Mouse (Mus musculus) stomach, postnatal 0 days (tissue): Measurements from ENCODE around the gene Ctdnep1. TPM values are rescaled to one million over a fixed set of nuclear protein-coding genes. Genes with fewer than 3 reads are reported as not detected.

Source experiments
- ATAC-seq: fragments of 200-750 bp; cut with Nextera tagmentation; 2 replicates; pipeline ENCODE4 v1.8.0; 2017; ENCODE audit not compliant: low FRiP score, low TSS enrichment
- DNase-seq: peaks from one replicate; pipeline ENCODE4 v3.0.0-alpha.2; 2016; ENCODE audit warnings: low spot score
- H3K27ac ChIP-seq: fragments of 300-500 bp; sonication (generic); replicated peaks from 2 replicates; pipeline ENCODE4 v1.5.1; 2014; ENCODE audit warnings: mild to moderate bottlenecking, control low read depth
- H3K27me3 ChIP-seq: fragments of 300-500 bp; sonication (generic); 2 replicates; pipeline ENCODE4 v1.6.1; 2014; ENCODE audit warnings: low read length; ENCODE audit not compliant: control insufficient read depth, insufficient read depth
- H3K36me3 ChIP-seq: fragments of 300-500 bp; sonication (generic); 2 replicates; pipeline ENCODE4 v1.6.1; 2014; ENCODE audit warnings: low read length, mixed read lengths; ENCODE audit not compliant: control insufficient read depth, insufficient read depth
- H3K4me1 ChIP-seq: fragments of 300-500 bp; sonication (generic); replicated peaks from 2 replicates; pipeline ENCODE4 v1.6.1; 2014; ENCODE audit warnings: antibody characterized with exemption; ENCODE audit not compliant: control insufficient read depth, insufficient read depth
- H3K4me2 ChIP-seq: fragments of 300-500 bp; sonication (generic); replicated peaks from 2 replicates; pipeline ENCODE4 v1.6.1; 2014; ENCODE audit warnings: low read depth, mild to moderate bottlenecking, control low read depth, moderate library complexity
- H3K4me3 ChIP-seq: fragments of 300-500 bp; sonication (generic); 2 replicates; pipeline ENCODE4 v1.5.1; 2014; ENCODE audit warnings: low read depth, low read length, control low read depth
- H3K9ac ChIP-seq: fragments of 300-500 bp; sonication (generic); 2 replicates; pipeline ENCODE4 v1.6.1; 2014; ENCODE audit warnings: mild to moderate bottlenecking, low read length, control low read depth, mixed read lengths
- H3K9me3 ChIP-seq: fragments of 300-500 bp; sonication (generic); 2 replicates; pipeline ENCODE4 v1.6.1; 2016; ENCODE audit warnings: low read length; ENCODE audit not compliant: control insufficient read depth
- CTCF ChIP-seq: IDR thresholded peaks from 2 replicates; pipeline ENCODE4 v1.5.1; 2016; ENCODE audit warnings: antibody characterized with exemption, low read depth, mild to moderate bottlenecking, moderate library complexity
- EP300 ChIP-seq: optimal IDR thresholded peaks from 2 replicates; pipeline ENCODE3; 2016; ENCODE audit warnings: antibody characterized with exemption
- WGBS: fragments of 180-500 bp; shearing (Covaris S2); extraction: QIAGEN DNeasy Blood & Tissue Kit; methylation state at CpG from one replicate; pipeline ENCODE4 v1.1.7; 2014; 5-methylcytosine and 5-hydroxymethylcytosine counted together
- polyA plus RNA-seq: library from polyadenylated mRNA; unstranded; fragments of >200 nt; fragmentation: Nextera tagmentation; extraction: Ambion mirVana; gene quantifications from 2 replicates; pipeline ENCODE4 v1.2.1, GENCODE M21; 2015

Ctdnep1 gene
- polyA plus RNA-seq: 13.1 and 14.9 TPM in 2 replicates

DNA sequence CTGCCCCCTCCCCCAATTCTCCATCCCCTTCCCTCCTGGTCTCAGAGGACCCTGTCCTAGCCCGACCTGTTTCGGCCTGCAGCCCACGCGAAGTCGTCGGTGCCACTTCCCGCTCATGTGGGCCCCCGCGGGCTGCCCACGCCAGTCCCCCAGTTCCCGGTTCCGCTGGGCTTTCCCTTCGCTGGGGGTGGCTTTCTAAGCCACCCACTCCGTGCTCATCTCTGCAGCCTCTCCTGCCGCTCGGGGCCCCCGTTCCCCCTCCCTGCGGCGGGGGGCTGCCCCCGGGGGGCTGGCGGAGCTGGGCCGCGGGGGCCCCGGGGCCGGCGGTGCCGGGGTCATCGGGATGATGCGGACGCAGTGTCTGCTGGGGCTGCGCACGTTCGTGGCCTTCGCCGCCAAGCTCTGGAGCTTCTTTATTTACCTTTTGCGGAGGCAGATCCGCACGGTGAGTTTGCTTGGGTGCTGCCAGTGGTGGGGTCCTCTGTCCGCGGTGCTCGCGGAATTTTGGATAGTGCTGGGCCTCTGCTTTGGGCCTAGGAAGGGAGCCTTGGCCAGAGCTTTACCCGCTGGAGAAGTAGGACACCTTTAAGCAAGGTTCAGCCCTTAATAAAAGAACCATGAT, at the start of gene Ctdnep1:
TSS of gene Ctdnep1 (plus strand) at position 16 of the 622 bp plus-strand sequence.
- TF ChIP-seq EP300 (no peak), CTCF (no peak)
- Histone ChIP-seq H3K4me1 (no peaks in the 10 kb centered on the region; the same call in 1 of the 2 replicates), H3K27me3 (no peaks in the 10 kb centered on the region), H3K9me3 (no peaks in the 10 kb centered on the region), H3K4me3 (peak within 1 kb of the TSS; percentile 97), H3K27ac (peak within 1 kb of the TSS; percentile 98), H3K36me3 (peaks cover 7% of the 10 kb centered on the region; the same call in 1 of the 2 replicates), H3K9ac (peak within 1 kb of the TSS; percentile 97), H3K4me2 (peak within 1 kb of the TSS; percentile 91)
- no peak for DNase-seq
- 0 out of 2 replicates have a peak, but pooled peaks have one; percentile 3 for ATAC-seq
- under 1% methylated on average over 32 of the region's 43 CpGs for WGBS

DNA sequence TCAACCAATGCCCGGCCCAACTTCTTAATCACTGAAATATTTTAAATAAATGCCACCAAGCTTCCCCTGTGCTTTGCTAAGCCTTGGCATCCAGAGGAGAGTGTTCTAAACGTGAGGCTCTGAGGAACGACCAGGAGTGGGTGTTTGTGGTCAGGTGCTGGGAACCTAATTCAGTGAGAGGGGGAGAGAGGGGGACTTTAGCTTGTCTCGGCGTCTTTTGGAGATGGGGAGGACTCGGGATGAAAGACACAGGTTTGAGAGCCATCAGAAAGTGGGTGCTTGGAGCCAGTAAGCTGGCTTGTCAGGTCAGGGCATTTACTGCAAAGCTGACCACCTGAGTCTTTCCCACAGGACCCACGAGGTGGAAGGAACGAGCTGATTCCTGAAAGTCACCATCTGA, 49.2 kb upstream of the Ctdnep1 start:
- 69% methylated on average over 8 of the region's 8 CpGs for WGBS
- ATAC-seq: no peak
- no peaks in the 10 kb centered on the region for H3K9me3 ChIP-seq
- H3K4me2 ChIP-seq: no peak overlapping the region
- no peaks in the 10 kb centered on the region for H3K36me3 ChIP-seq
- no peak overlapping the region for H3K9ac ChIP-seq
- H3K4me1 ChIP-seq: peaks cover 4% of the 10 kb centered on the region
- H3K27me3 ChIP-seq: no peaks in the 10 kb centered on the region
- no peak overlapping the region for H3K27ac ChIP-seq
- H3K4me3 ChIP-seq: no peak overlapping the region
- no peak for DNase-seq
- TF ChIP-seq CTCF: no peak
- no peak for TF ChIP-seq EP300

DNA sequence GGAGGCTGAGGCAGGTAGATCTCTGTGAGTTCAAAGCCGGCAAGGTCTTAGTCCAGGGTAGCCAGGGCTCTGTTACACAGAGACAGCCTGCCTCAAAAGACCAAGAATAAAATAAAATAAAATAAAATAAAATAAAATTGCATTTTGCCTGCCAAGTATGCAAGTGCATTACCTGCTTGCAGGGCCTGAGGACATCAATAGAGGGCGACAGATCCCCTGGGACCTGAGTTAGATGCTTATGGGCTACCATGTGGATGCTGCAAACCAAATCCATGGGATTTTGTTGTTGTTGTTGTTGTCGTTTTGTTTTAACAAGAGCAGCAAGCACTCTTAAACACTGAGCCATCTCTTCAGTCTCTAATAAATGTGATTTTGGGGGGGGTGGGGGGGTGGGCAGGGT, 48.7 kb upstream of the Ctdnep1 start:
- 41% methylated on average over 3 of the region's 3 CpGs for WGBS
- H3K4me3 ChIP-seq: no peak overlapping the region
- no peak overlapping the region for H3K27ac ChIP-seq

DNA sequence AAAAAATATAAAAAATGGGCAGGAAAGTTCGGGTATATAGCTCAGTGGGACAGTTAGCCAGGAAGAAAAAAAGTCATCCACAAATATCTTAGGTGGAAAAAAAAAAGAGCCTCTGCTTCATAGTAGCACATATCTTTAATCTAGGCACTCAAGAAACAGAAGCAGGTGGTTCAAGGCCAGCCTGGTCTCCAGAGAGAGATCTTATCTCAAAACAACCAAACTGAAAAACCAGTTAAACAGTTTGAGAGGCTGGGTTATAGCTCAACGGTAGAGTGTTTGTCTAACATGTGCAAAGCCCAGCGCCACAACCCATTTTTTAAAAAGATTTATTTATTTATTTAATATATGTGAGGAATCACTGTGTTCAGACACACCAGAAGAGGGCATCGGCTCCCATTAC, 47.9 kb upstream of the Ctdnep1 start:
- TF ChIP-seq EP300 (no peak), CTCF (no peak)
- H3K9ac ChIP-seq: no peak overlapping the region
- H3K4me3 ChIP-seq: no peak overlapping the region
- no peak overlapping the region for H3K4me2 ChIP-seq
- H3K36me3 ChIP-seq: no peaks in the 10 kb centered on the region
- DNase-seq (no peak), ATAC-seq (no peak)
- no peaks in the 10 kb centered on the region for H3K9me3 ChIP-seq
- peaks cover 4% of the 10 kb centered on the region for H3K4me1 ChIP-seq
- no peak overlapping the region for H3K27ac ChIP-seq
- 60% methylated on average over 4 of the region's 4 CpGs for whole genome bisulfite sequencing
- H3K27me3 ChIP-seq: no peaks in the 10 kb centered on the region

More for the DNA sequence above, 48.7 kb upstream of the Ctdnep1 start:
- H3K27me3 ChIP-seq: no peaks in the 10 kb centered on the region
- DNase-seq (no peak), ATAC-seq (no peak)
- H3K9me3 ChIP-seq: no peaks in the 10 kb centered on the region
- H3K4me1 ChIP-seq: peaks cover 4% of the 10 kb centered on the region
- H3K9ac ChIP-seq: no peak overlapping the region
- H3K4me2 ChIP-seq: no peak overlapping the region
- no peaks in the 10 kb centered on the region for H3K36me3 ChIP-seq
- TF ChIP-seq EP300: no peak
- peak; percentile 46 for TF ChIP-seq CTCF

DNA sequence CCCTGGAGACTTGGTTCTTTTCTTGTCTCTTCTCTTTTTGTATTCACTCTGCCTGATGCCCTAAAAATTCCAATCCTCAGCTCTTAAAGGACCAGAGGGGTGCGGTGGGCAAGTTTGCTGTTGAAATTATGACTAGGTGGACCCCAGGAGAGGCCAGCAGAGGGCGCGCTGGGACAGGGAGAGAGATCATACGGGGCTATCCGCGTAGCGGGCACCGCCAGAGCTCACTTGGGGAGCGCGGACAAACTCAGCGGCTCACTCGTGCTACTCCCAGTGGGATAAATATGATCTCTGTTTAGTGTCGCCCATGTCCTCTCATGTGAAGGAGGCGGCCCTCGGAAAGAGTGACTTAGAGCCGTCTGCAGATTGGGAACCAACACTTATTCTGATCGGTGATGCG, 46.8 kb upstream of the Ctdnep1 start:
- Histone ChIP-seq H3K27ac (no peak overlapping the region), H3K27me3 (no peaks in the 10 kb centered on the region), H3K4me1 (peaks cover 6% of the 10 kb centered on the region), H3K9ac (no peak overlapping the region), H3K4me3 (no peak overlapping the region), H3K9me3 (no peaks in the 10 kb centered on the region), H3K36me3 (no peaks in the 10 kb centered on the region), H3K4me2 (0 out of 2 replicates have a peak overlapping the region, but pooled peaks have one; percentile 4)
- TF ChIP-seq CTCF (peak; percentile 94), EP300 (no peak)
- peak; percentile 63 for ATAC-seq
- DNase-seq: peak; percentile 93
- WGBS: 1% methylated on average over 18 of the region's 18 CpGs

DNA sequence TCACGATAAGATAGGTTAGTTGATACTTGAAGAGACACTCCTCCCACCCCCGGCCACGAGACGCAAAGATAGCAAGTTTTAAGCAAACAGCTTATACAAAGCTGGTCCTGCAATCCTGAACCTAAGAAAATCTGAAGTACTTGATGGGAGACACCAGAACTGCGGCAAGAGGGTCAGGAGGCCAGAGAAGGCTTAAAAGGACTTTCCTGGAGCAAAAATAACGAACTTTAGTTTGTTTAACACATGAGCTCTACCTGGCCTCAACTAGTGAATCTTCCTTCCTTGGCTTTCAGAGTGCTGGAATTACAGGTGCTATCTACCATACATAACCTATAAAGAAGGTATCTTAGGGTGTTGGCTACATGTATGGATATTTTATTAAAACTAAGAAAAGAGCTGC, 46.3 kb upstream of the Ctdnep1 start:
- DNase-seq (no peak), ATAC-seq (no peak)
- peaks cover 6% of the 10 kb centered on the region for H3K4me1 ChIP-seq
- 15% methylated on average over 6 of the region's 6 CpGs for WGBS
- H3K27me3 ChIP-seq: no peaks in the 10 kb centered on the region
- H3K9me3 ChIP-seq: no peaks in the 10 kb centered on the region
- no peaks in the 10 kb centered on the region for H3K36me3 ChIP-seq
- 0 out of 2 replicates have a peak overlapping the region, but pooled peaks have one; percentile 4 for H3K4me2 ChIP-seq
- H3K4me3 ChIP-seq: no peak overlapping the region
- TF ChIP-seq EP300 (no peak), CTCF (no peak)
- no peak overlapping the region for H3K27ac ChIP-seq
- H3K9ac ChIP-seq: no peak overlapping the region
